Mouse (Mus musculus) heart, adult 2 months (tissue): ENCODE measurements at regions not wholly inside any gene's neighbourhood (a gene's known extent, or its start where the extent isn't known, plus 50 kb on each side); places are given as distances from the start of the nearest gene placed in this dataset.

Experiments
- DNase-seq, 2 experiments: peaks; one replicate each; pipeline ENCODE4 v3.0.0; 2021
- H3K27ac ChIP-seq: fragments of 200-600 bp; 2 replicates; pipeline ENCODE4 v1.8.1; 2022
- H3K27me3 ChIP-seq: fragments of 200-500 bp; 2 replicates; pipeline ENCODE4 v1.6.1; 2012; ENCODE audit warnings: mild to moderate bottlenecking, low read length, inconsistent platforms, mixed read lengths; ENCODE audit not compliant: control insufficient read depth, insufficient read depth
- H3K36me3 ChIP-seq: fragments of 200-500 bp; 2 replicates; pipeline ENCODE4 v1.6.1; 2012; ENCODE audit warnings: low read length, inconsistent platforms; ENCODE audit not compliant: control insufficient read depth, insufficient read depth
- H3K4me1 ChIP-seq: fragments of 200-500 bp; 2 replicates; pipeline ENCODE4 v1.6.1; 2011; ENCODE audit warnings: low read length; ENCODE audit not compliant: control insufficient read depth, insufficient read depth
- H3K4me3 ChIP-seq: fragments of 200-600 bp; 2 replicates; pipeline ENCODE4 v1.8.1; 2022
- H3K79me2 ChIP-seq: fragments of 200-500 bp; replicated peaks from 2 replicates; pipeline ENCODE4 v1.6.1; 2012; ENCODE audit warnings: mild to moderate bottlenecking, inconsistent platforms, low read length, moderate library complexity, mixed read lengths; ENCODE audit not compliant: control insufficient read depth, insufficient read depth
- H3K9ac ChIP-seq: fragments of 200-500 bp; 2 replicates; pipeline ENCODE4 v1.6.1; 2012; ENCODE audit warnings: low read depth, mild to moderate bottlenecking, control low read depth, inconsistent platforms, low read length, mixed read lengths
- CTCF ChIP-seq: fragments of 200-600 bp; IDR thresholded peaks from 2 replicates; pipeline ENCODE4 v1.8.1; 2022; ENCODE audit warnings: antibody characterized with exemption, mild to moderate bottlenecking, moderate library complexity
- EP300 ChIP-seq: fragments of 200-500 bp; IDR thresholded peaks from 2 replicates; pipeline ENCODE4 v1.6.1; 2011; ENCODE audit warnings: low read depth, low read length, control low read depth; ENCODE audit not compliant: insufficient read depth
- POLR2A ChIP-seq: fragments of 200-500 bp; IDR thresholded peaks from 2 replicates; pipeline ENCODE4 v1.6.1; 2011; ENCODE audit warnings: mild to moderate bottlenecking, low read depth, low read length, control low read depth; ENCODE audit not compliant: insufficient read depth
- WGBS: fragments of 180-500 bp; shearing (Covaris S2); methylation state at CpG from one replicate; pipeline ENCODE4 v1.1.7; 2018; 5-methylcytosine and 5-hydroxymethylcytosine counted together
- intact Hi-C: fragments of 180-260 bp; cut with DNase I; formaldehyde crosslinking; loops from one replicate; pipeline ENCODE4 v1.15.1; 2025

GRCm38 (mm10) chr14:58944958-58945357 is 197.7 kb downstream of the 1700129C05Rik start:
- Histone ChIP-seq H3K79me2 (no peaks in the 10 kb centered on the region), H3K36me3 (no peaks in the 10 kb centered on the region), H3K27ac (no peak overlapping the region), H3K9ac (no peak overlapping the region), H3K27me3 (no peaks in the 10 kb centered on the region), H3K4me1 (no peaks in the 10 kb centered on the region), H3K4me3 (no peak overlapping the region)
- 91% methylated on average over 2 of the region's 2 CpGs for WGBS
- DNase-seq, result no peak
- TF ChIP-seq CTCF, result no peak
- intact Hi-C loops, result no loop called here

DNA sequence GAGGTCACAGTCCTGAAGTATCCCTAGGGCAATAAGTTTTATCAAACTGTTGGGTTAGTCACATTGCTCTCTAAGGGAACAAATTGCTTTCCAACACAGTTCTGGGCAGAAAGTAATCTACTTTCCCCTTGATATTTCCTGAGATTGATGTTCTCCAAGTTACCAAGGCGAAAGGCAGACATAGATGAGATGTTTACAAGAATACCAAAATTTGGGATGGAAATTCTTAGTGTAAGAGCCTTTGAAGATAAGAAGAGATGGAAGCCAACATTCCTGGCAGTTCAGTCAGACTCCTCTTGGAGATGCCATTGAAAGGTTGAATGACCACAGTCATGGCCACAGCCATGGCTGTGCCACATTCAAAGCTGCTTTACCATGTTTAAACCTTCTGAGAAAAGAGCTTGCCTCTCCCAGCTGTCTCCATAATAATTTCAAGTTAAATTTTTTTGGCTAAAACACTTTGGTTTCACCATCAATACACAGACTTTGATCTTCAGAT is 199.4 kb downstream of the 1700129C05Rik start:
- TF ChIP-seq CTCF (no peak), EP300 (no peak), POLR2A (no peak)
- Histone ChIP-seq H3K4me1 (no peaks in the 10 kb centered on the region), H3K4me3 (no peak overlapping the region), H3K36me3 (no peaks in the 10 kb centered on the region), H3K27me3 (no peaks in the 10 kb centered on the region), H3K79me2 (no peaks in the 10 kb centered on the region), H3K27ac (no peak overlapping the region), H3K9ac (no peak overlapping the region)
- WGBS, result 55% methylated on average over 1 of the region's 1 CpGs
- DNase-seq, result peak in 1 of 2 experiments; percentile 4
- intact Hi-C loops, result no loop called here

- Histone ChIP-seq H3K4me3 (no peak overlapping the region), H3K27me3 (no peaks in the 10 kb centered on the region), H3K27ac (no peak overlapping the region), H3K79me2 (no peaks in the 10 kb centered on the region), H3K9ac (no peak overlapping the region), H3K4me1 (no peaks in the 10 kb centered on the region), H3K36me3 (no peaks in the 10 kb centered on the region)
- WGBS, result 53% methylated on average over 1 of the region's 1 CpGs
- TF ChIP-seq POLR2A (no peak), CTCF (no peak), EP300 (no peak)
- intact Hi-C loops, result no loop called here
- DNase-seq, result peak in 1 of 2 experiments; percentile 4
Observed at GRCm38 (mm10) chr14:58939086-58939485, 203.6 kb downstream of the 1700129C05Rik start.

DNA sequence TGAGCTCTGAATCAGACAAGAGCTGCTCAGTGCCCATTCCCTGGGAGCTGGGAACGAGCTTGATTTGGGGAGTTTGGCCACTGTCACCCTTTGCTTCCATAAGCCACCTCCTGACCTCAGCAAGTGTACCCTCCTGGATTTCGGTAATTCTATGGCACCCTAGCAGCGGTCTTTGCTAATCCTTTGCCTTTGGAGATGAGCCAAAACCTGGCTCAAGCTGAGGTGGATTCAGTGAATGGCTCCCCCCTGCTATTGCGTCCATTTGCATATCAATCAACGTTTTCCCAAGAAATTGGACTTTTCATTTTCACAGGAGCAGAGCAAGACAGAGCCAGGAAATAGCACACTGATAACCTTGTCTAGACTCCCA is 204.1 kb downstream of the 1700129C05Rik start:
- WGBS, result 64% methylated on average over 5 of the region's 5 CpGs
- Histone ChIP-seq H3K79me2 (no peaks in the 10 kb centered on the region), H3K27me3 (no peaks in the 10 kb centered on the region), H3K4me1 (no peaks in the 10 kb centered on the region), H3K4me3 (no peak overlapping the region), H3K27ac (no peak overlapping the region), H3K9ac (no peak overlapping the region), H3K36me3 (no peaks in the 10 kb centered on the region)
- no peak for TF ChIP-seq EP300
- no peak for TF ChIP-seq CTCF
- no peak for TF ChIP-seq POLR2A
- intact Hi-C loops, result no loop called here
- DNase-seq, result no peak

GRCm38 (mm10) chr14:58937791-58938600 is 204.7 kb downstream of the 1700129C05Rik start:
- Histone ChIP-seq H3K27me3 (no peaks in the 10 kb centered on the region), H3K9ac (no peak overlapping the region), H3K36me3 (no peaks in the 10 kb centered on the region), H3K27ac (no peak overlapping the region), H3K4me1 (no peaks in the 10 kb centered on the region), H3K79me2 (no peaks in the 10 kb centered on the region), H3K4me3 (no peak overlapping the region)
- no peak for DNase-seq
- TF ChIP-seq POLR2A, result no peak
- no peak for TF ChIP-seq EP300
- peak; percentile 50 for TF ChIP-seq CTCF
- intact Hi-C loops, result no loop called here
- 65% methylated on average over 12 of the region's 12 CpGs for WGBS

DNA sequence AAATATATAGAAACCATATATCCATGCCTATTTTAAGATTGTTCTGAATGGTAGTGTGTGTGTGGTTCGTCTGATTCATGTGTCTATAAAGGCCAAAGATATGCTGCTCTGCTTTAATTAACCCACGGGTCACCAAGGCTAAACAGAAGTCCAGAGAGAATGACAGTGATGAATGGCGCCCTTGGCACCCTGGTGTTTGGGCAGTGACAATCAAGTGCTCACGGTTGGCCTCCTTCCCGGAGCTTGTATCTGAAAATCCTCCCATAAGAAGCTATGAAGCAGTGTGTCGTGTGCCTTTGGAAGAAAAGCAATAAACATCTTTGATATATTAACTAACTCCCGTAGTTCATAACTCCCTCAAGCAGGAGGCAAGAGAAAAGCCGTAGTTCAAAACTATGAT is 205.4 kb downstream of the 1700129C05Rik start:
- DNase-seq, result peak in 1 of 2 experiments; percentile 35
- H3K4me3 ChIP-seq, result no peak overlapping the region
- 39% methylated on average over 8 of the region's 8 CpGs for WGBS
- no peak overlapping the region for H3K9ac ChIP-seq
- intact Hi-C loops, result no loop called here
- H3K4me1 ChIP-seq, result no peaks in the 10 kb centered on the region
- H3K27ac ChIP-seq, result no peak overlapping the region
- H3K79me2 ChIP-seq, result no peaks in the 10 kb centered on the region
- H3K36me3 ChIP-seq, result no peaks in the 10 kb centered on the region
- TF ChIP-seq POLR2A, result no peak
- TF ChIP-seq EP300, result no peak
- TF ChIP-seq CTCF, result no peak
- H3K27me3 ChIP-seq, result no peaks in the 10 kb centered on the region
